Mouse (Mus musculus): ENCODE data around the gene Tnfaip8l1.

Gene Tnfaip8l1

GRCm38 (mm10) chr17:56175416-56175815 lies 13.1 kb downstream of the Tnfaip8l1 start:
- no peak for DNase-seq (ENCODE audit: low read depth, low spot score)

DNA sequence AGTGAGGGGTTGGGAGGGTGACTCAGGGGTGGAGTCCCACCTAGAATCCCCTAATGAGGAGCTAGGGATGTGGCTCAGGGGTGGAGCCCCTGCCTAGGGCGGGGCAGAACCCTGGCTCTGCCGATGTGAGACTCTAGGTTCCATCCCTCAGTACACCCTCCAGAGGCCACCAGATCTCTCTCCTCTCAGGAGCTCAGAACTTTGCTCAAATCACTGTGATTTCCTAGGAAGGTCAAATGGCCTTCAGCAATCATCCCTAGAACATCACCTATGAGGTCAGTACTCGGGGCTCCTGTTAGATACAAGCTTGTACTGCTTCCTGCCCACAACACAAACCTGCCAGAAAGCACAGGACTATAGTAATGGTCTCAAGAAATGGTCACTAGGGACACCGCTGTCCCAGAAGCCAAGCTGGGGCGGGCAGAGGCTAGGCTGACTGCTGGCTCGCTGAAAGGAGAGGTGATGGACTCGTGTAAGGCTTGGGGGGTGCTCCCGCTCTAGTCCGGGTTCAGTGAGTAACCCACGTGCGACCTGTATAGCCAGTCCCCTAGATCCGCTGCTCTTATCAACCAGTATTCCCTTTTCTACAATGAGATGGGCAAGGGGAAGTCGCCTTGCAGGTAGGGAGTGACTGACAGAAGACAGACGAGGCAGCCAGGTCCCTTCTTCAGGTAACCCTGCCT lies 20.8 kb downstream of the Tnfaip8l1 start:
- DNase-seq (ENCODE audit: low read depth, low spot score), result no peak

GRCm38 (mm10) chr17:56183658-56184103 lies 21.4 kb downstream of the Tnfaip8l1 start, which contains the start of gene Mydgf:
Gene Mydgf (minus strand): TSS chr17:56183920.
- peak; percentile 87 for DNase-seq (ENCODE audit: low read depth, low spot score)

DNA sequence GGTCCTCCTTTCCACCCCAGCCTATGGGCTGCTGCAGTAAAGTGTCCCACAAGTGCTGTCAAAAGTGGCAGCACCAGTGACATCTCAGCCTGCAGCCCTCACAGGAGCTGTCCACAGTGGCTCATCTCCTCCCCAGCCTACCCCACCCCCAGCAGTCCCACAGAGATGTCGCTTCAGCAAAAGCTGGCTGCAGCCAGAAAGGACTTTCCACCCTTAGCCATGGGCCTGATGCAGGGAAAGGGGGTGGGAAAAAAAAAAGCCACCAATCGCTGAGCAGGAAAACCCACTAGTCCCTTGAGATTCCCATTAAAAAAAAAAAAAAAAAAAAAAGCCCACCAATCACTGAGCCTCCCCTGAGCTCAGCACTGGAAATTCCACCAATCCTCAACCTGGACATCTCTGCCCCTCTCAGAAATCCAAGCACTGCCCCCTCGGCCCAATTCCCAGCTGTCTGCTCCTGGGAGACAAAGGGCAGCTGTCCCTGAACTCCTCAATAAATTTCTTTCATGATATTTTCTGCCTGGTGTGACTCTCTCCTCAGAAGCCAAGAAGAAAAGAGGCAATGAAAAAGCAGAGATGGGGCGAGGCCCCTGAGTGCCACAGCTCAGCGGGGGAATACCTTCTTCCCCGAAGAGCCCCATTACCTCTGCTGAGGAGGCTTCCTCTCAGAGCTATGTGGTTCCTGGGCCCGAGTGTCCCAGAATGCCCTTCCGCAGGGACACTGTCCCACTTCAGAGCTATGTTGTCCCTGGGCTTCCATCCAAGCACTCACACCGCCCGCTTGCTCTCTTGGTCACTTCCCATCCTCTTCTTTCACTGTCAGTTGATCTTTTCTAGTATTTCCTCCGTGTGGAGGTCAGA lies 23.2 kb downstream of the Tnfaip8l1 start:
- DNase-seq (ENCODE audit: low read depth, low spot score), result peak; percentile 30

DNA sequence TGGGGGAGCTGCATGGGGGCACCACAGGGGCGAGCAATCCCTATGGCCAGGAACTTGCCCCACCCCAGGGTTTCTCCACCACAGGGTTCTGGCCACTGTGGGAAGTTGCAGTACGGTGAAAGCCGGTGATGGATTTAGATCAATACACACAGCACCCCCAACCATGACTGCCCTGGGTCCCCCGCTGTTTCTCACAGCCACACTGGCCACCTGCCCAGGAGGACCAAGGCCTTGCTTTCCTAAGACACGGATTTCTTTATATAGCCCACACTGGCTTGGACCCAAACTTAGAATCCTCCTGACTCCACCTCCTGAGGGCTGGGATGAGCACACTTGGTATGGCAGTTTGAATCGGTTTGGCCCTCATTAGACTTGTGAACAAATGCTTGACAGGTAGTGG lies 29.0 kb downstream of the Tnfaip8l1 start:
- DNase-seq (ENCODE audit: low read depth, low spot score), result no peak

DNA sequence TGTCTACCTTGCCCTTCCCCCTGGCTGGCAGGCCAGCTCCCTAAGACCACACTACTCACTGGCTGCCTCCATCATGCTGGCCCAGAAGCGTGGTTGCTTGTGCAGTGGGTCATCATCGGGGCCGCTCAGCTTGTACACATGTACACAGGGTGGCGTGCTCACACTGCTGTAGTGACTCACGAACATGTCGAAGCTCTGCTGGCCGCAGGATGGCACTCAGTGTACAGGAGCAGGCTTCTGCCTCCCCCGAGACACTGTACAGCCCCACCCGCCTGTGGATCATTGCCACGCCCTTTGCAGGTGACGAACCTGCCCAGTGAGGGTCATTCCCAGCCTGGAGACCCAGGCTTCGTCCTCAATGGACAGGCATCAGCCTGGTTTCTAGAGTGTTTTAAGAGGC lies 32.1 kb downstream of the Tnfaip8l1 start:
- DNase-seq (ENCODE audit: low read depth, low spot score), result no peak

DNA sequence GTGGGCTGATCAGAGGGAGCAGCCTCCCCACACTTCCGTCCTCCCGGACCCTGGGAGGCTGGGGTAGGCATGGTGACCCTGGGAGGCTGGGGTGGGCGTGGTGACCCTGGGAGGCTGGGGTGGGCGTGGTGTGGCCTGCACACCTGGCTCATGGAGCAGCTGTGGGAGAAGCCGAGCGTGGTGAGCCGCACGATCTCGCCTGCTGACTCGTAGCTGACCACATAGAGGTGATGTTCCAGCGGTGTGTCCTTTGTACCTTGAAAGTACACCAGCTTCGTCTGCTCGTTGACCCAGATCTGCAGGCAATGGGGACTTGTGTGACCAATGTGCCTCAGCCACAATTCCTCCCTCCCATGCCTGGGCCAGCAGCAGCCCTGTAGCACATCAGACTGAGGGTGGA lies 32.5 kb downstream of the Tnfaip8l1 start:
- DNase-seq (ENCODE audit: low read depth, low spot score), result no peak

GRCm38 (mm10) chr17:56196860-56197259 lies 34.6 kb downstream of the Tnfaip8l1 start:
- no peak for DNase-seq (ENCODE audit: low read depth, low spot score)

- no peak for DNase-seq (ENCODE audit: low read depth, low spot score)
These were observed 38.3 kb downstream of the Tnfaip8l1 start for GRCm38 (mm10) chr17:56200586-56200985.

DNA sequence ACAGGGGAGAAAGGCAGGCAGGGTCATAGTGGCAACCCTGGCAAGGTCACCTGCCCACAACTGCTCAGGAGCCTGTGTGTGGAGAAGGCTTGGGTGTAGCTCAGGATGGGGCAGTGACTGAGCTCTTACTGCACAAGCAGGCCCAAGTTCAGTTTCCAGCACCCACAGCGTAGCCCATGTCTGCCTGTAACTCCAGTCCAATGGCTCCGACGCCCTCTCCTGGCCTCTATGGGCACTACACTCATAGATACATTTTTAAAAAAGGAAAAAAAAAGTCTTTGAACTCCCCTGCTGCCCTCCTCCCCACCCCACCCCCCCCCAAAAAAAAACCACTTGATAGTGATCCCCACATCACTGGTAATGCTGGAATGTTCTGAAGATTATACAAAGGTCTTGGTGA lies 39.4 kb downstream of the Tnfaip8l1 start:
- DNase-seq (ENCODE audit: low read depth, low spot score), result no peak

DNA sequence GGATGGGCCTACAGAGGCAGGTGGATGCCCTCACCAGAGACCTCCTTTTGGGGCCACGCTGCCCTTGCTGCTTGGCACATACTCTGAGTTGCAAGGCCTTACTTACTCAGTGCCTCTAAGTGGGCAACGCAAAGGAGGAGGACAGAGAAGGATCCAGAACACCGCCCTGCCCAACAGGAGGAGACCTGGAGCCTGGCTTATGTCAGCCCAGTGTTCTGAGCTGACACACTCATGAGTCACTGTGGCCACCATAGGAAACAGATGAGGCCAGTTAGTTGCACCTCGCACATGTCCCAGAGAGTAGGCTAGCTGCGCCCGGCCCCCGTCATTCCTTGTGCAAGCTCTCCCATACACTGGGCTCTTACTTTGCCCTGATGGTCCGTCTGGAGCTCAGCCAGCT lies 40.2 kb downstream of the Tnfaip8l1 start:
- no peak for DNase-seq (ENCODE audit: low read depth, low spot score)

DNA sequence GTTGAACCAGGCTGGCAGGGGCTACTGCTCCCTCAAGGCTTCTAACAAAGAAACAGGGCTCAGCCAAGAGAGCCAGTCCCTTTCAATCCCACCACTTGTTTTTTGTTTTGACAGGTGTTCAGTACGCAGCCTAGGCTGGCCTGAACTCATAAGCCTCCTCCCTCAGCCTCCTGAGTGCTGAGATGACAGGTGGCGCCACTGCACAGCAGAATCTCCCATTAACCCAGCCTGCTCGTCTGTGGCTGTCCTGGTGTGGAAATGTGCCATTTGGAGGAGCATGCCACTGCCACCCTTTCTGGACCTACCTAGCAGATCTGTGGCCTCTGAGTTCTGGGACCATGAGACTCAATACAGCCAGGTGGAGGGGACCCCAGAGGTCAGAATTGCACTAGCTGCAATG lies 41.5 kb downstream of the Tnfaip8l1 start:
- DNase-seq (ENCODE audit: low read depth, low spot score), result no peak

DNA sequence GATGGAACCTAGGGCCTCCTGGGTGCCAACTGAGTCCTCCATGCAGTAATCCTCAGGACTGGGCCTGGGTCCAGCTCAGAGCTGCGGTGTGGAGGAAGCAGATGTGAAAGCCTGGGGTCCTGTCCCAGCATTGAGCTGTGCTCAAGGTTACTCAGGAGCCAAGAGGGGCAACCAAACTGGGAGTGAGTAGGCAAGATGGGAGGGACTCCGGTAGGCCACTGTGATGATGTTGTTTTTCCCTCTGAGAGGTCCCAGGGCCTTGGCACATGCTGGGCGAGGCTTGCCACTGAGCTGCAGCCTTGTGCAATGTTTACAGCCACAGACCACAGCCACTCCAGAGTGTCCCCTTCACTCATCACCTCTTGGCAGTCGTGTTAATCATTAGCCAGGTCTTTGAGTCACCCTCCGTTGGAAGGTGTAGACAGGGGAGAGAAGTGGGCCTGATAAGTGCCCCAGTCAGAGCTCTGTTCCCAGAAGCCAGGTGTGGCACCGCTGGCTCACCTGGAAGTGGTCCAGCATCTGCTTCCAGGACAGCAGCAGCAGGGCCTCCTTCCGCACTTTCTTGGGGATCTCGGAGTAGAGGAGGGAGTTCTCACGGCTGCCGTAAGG lies 44.1 kb downstream of the Tnfaip8l1 start:
- DNase-seq (ENCODE audit: low read depth, low spot score), result no peak

DNA sequence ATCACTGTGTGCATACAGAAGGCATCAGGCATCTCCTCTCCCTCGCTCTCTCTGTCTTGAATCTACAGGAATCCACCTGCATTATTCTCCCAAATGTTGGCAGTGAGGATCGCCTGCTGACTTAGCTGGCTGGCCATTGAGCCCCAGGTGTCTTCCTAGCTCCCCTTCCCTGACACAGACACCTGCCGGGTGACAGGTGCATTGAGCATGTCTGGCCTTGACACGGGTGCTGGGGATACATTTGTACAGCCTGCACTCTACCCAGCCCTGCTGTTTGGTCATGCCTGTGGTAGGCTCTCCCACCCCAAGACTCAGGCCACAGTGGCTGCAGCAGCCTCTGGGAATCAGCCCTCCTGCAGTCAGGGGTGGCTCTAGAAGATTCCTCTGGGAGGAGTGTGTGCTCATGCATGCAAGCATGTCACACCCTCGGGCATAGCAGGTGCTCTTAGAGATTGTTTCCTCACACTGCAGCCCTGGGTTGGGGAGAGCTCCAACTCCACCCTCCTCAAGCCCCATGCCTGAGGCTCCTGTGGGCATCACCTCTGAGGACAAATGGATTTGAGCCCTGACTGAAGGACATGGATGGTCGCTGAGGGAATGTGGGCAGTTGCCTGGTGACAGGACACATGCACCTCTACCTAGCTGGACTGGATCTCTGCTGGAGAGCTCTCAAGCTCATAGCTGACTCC lies 44.9 kb downstream of the Tnfaip8l1 start:
- no peak for DNase-seq (ENCODE audit: low read depth, low spot score)

GRCm38 (mm10) chr17:56207963-56208530 lies 45.8 kb downstream of the Tnfaip8l1 start:
- DNase-seq (ENCODE audit: low read depth, low spot score), result no peak

- no peak for DNase-seq (ENCODE audit: low read depth, low spot score)
These were observed 46.5 kb downstream of the Tnfaip8l1 start for GRCm38 (mm10) chr17:56208821-56209220.

DNA sequence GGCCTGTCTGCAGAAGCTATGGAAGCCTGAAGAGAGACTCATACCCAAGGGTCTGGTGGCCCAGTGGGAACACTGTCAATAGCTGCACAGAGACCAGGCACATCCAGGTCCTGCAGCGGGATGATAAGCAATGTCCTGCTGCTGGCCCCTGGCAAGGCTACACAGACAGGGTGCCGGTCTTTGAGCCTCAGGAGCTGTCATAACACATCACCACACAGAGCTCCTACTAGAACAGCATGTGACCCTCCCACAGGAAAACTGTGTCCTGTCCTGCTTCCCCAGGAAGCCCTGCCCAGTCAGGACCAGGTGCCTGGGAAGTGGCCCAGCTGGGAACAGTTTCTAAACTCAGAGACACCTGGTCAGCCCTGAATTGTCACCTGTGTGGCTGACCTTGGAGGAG lies 48.8 kb downstream of the Tnfaip8l1 start:
- no peak for DNase-seq (ENCODE audit: low read depth, low spot score)

DNA sequence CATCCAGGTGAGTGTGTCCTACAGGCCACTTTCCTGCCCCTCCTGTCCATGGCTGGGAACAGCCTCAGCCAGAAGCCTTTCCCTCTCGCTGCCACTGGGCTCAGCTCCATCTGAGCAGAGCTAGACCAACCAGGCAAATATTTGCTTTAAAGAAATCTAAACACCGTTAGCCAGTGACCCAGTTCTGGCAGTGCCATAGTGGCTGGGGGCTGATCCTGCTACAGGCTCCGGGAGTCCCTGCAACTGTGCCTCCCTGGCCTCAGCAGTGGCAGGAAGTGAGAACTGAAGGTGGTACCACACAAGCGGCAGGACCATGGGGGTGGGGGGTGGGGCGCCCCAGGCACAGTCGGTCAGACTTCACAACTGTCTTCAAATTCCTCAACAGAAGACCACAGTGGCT lies 50.4 kb downstream of the Tnfaip8l1 start:
- DNase-seq (ENCODE audit: low read depth, low spot score), result no peak

DNA sequence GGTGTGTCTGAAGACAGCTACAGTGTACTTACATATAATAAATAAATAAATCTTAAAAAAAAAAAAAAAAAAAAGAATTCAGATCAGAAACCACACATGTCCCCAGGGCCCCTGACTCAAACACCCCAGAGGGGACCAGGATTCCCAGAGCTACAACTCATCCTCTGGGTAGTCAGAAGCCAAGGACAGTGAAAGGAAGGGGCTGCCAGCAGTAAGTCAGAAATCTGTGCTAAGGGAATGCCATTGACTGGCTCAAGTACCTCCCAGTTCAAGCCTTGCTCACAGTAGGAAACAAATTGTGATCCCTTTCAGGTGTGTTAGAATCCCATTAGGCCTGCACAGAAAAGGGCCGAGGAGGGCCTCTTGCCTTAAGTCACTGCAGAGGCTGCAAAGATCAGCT lies 52.0 kb downstream of the Tnfaip8l1 start:
- no peak for DNase-seq (ENCODE audit: low read depth, low spot score)

DNA sequence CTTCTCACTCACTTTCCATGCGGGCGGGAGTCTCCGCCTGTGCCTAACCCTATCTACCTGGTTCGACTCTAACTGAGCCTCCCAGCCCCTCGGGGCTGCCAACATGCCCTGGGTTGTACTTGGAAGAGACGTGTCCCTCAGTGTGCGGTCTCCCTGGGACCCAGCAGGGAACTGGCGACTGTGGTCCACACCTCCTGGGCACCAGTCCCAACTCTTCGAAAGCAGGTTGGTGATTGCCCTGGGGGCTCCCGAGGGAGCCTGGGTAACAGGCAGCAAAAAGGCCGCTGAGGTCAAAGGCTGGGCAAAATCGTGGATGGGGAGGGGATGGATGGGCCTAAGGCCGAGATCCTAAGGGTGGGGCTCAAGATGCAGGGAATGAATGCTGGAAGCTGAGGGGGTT lies 55.4 kb downstream of the Tnfaip8l1 start:
- no peak for DNase-seq (ENCODE audit: low read depth, low spot score)

GRCm38 (mm10) chr17:56218377-56219191 lies 56.3 kb downstream of the Tnfaip8l1 start, which contains the start of gene Dpp9:
Gene Dpp9 (minus strand): TSS chr17:56218905.
- peak; percentile 89 for DNase-seq (ENCODE audit: low read depth, low spot score)
